Mouse (Mus musculus): ENCODE measurements at regions not wholly inside any gene's neighbourhood (a gene's known extent, or its start where the extent isn't known, plus 50 kb on each side); places are given as distances from the start of the nearest gene placed in this dataset.

GRCm38 (mm10) chr17:88260826-88261225, 179.7 kb upstream of the Foxn2 start:
- H3K36me3 ChIP-seq (ENCODE audit: control insufficient read depth), result no peaks in the 10 kb centered on the region
- peaks cover 12% of the 10 kb centered on the region for H3K4me1 ChIP-seq (ENCODE audit: control insufficient read depth)
- no peaks in the 10 kb centered on the region for H3K9me3 ChIP-seq (ENCODE audit: control insufficient read depth, low read length)
- peaks cover 12% of the 10 kb centered on the region for H3K27me3 ChIP-seq (ENCODE audit: control insufficient read depth)
- no peak for TF ChIP-seq TAL1 (IDR thresholded peaks at IDR 0.05; ENCODE audit: low read length)
- TF ChIP-seq GATA1 (IDR thresholded peaks at IDR 0.05; ENCODE audit: low read length), result no peak
- H3K4me3 ChIP-seq (replicated peaks), result no peak overlapping the region

DNA sequence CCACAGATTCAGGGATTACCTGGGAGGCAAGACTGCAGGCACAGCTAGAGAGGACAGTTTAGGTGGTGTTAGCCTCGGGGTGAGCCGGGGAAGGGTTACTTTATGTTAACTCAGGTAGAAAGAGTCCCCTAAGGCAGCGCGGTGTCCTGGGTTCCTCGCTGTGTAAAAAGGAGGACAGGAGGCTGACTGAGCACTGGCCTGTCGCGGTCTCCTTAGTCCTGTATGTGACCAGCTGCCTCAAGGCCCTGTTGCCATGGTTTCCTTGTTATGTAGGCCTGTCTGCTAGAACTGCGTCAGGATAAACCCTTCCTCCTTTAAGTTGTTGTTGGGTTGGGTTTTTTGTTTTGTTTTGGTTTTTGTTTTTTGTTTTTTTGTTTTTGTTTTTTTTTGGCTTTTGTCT, 179.0 kb upstream of the Foxn2 start:
- peaks cover 6% of the 10 kb centered on the region for H3K27me3 ChIP-seq (ENCODE audit: control insufficient read depth)
- no peak overlapping the region for H3K4me3 ChIP-seq (replicated peaks)
- H3K9me3 ChIP-seq (ENCODE audit: control insufficient read depth, low read length), result no peaks in the 10 kb centered on the region
- H3K36me3 ChIP-seq (ENCODE audit: control insufficient read depth), result no peaks in the 10 kb centered on the region
- peaks cover 7% of the 10 kb centered on the region for H3K4me1 ChIP-seq (ENCODE audit: control insufficient read depth)
- no peak for TF ChIP-seq TAL1 (IDR thresholded peaks at IDR 0.05; ENCODE audit: low read length)
- no peak for TF ChIP-seq GATA1 (IDR thresholded peaks at IDR 0.05; ENCODE audit: low read length)

DNA sequence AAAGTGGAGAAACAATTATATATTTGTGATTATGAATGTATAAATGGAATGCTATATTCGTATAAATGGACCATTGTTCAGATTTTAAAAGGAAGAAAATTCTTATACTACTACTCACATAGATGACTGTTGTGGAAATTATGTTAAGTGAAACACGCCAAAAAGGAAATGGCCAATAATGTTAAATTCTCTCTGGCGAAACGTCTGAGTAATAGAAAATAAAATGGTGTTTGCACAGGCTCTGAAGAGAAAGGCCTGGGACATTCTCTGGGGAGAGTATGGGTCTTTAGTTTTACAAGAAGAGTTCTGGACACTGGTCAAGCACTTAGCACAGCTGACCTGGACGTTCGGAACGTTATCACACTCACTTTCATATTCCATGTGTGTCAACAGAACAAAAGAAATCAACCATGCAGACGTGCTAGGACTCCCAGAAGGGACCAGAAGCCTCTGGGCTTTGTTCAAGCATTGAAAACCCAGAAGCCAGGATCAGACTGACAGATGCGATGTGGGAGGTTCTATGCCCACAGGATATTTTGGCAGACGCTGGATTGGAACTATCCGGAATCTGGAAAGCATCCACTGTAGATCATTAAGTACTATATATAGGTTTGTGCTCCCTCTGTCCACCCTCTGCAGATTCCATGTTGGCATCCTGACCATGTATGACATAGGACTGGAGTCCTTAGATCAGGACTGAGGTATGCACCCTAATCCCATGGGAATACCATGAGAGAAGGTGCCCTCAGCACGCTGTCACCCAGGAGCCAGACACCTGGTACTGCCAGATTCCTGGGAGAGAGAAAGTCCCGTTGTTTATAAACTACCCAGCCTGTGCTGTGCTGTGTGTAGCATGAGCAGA, 178.0 kb upstream of the Foxn2 start:
- Histone ChIP-seq H3K4me3 (replicated peaks) (no peak overlapping the region), H3K4me1 (ENCODE audit: control insufficient read depth) (peaks cover 5% of the 10 kb centered on the region), H3K36me3 (ENCODE audit: control insufficient read depth) (no peaks in the 10 kb centered on the region), H3K27me3 (ENCODE audit: control insufficient read depth) (no peaks in the 10 kb centered on the region), H3K9me3 (ENCODE audit: control insufficient read depth, low read length) (peaks cover 3% of the 10 kb centered on the region)
- no peak for TF ChIP-seq TAL1 (IDR thresholded peaks at IDR 0.05; ENCODE audit: low read length)
- no peak for TF ChIP-seq GATA1 (IDR thresholded peaks at IDR 0.05; ENCODE audit: low read length)

DNA sequence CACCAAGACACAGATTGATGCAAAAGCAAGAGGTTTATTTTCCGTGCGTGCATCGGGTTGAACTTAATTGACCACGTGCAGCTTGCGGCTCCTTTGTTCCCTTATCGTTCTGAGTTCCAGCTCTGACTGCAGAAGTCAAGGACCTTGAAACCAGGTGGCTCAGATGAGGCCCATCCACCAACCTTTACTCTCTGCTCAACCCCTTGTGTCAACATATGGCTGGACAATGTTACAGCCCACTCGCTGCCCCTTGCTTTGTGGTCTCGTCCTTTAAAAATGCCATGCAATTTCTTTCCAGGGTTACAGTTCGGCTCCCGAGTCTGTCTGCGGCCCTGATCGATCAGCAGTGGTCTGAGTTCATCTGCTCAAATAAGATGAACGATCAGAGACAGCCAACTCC, 175.2 kb upstream of the Foxn2 start:
- Histone ChIP-seq H3K9me3 (ENCODE audit: control insufficient read depth, low read length) (peaks cover 6% of the 10 kb centered on the region), H3K4me3 (replicated peaks) (no peak overlapping the region), H3K36me3 (ENCODE audit: control insufficient read depth) (no peaks in the 10 kb centered on the region), H3K4me1 (ENCODE audit: control insufficient read depth) (no peaks in the 10 kb centered on the region), H3K27me3 (ENCODE audit: control insufficient read depth) (no peaks in the 10 kb centered on the region)
- no peak for TF ChIP-seq TAL1 (IDR thresholded peaks at IDR 0.05; ENCODE audit: low read length)
- no peak for TF ChIP-seq GATA1 (IDR thresholded peaks at IDR 0.05; ENCODE audit: low read length)

- Histone ChIP-seq H3K4me1 (ENCODE audit: control insufficient read depth) (no peaks in the 10 kb centered on the region), H3K9me3 (ENCODE audit: control insufficient read depth, low read length) (peaks cover 10% of the 10 kb centered on the region), H3K27me3 (ENCODE audit: control insufficient read depth) (no peaks in the 10 kb centered on the region), H3K4me3 (replicated peaks) (no peak overlapping the region), H3K36me3 (ENCODE audit: control insufficient read depth) (no peaks in the 10 kb centered on the region)
- TF ChIP-seq GATA1 (IDR thresholded peaks at IDR 0.05; ENCODE audit: low read length) (no peak), TAL1 (IDR thresholded peaks at IDR 0.05; ENCODE audit: low read length) (no peak)
These were observed 172.3 kb upstream of the Foxn2 start for GRCm38 (mm10) chr17:88268216-88268615.

- Histone ChIP-seq H3K36me3 (ENCODE audit: control insufficient read depth) (no peaks in the 10 kb centered on the region), H3K4me3 (replicated peaks) (no peak overlapping the region), H3K27me3 (ENCODE audit: control insufficient read depth) (no peaks in the 10 kb centered on the region), H3K4me1 (ENCODE audit: control insufficient read depth) (no peaks in the 10 kb centered on the region), H3K9me3 (ENCODE audit: control insufficient read depth, low read length) (peaks cover 10% of the 10 kb centered on the region)
- TF ChIP-seq TAL1 (IDR thresholded peaks at IDR 0.05; ENCODE audit: low read length), result no peak
- TF ChIP-seq GATA1 (IDR thresholded peaks at IDR 0.05; ENCODE audit: low read length), result no peak
These were observed 171.7 kb upstream of the Foxn2 start for GRCm38 (mm10) chr17:88268802-88269201.

- no peaks in the 10 kb centered on the region for H3K36me3 ChIP-seq (ENCODE audit: control insufficient read depth)
- no peak overlapping the region for H3K4me3 ChIP-seq (replicated peaks)
- H3K9me3 ChIP-seq (ENCODE audit: control insufficient read depth, low read length), result peaks cover 10% of the 10 kb centered on the region
- no peaks in the 10 kb centered on the region for H3K27me3 ChIP-seq (ENCODE audit: control insufficient read depth)
- H3K4me1 ChIP-seq (ENCODE audit: control insufficient read depth), result no peaks in the 10 kb centered on the region
- no peak for TF ChIP-seq TAL1 (IDR thresholded peaks at IDR 0.05; ENCODE audit: low read length)
- no peak for TF ChIP-seq GATA1 (IDR thresholded peaks at IDR 0.05; ENCODE audit: low read length)
These were observed 169.6 kb upstream of the Foxn2 start for GRCm38 (mm10) chr17:88270896-88271295.

- Histone ChIP-seq H3K27me3 (ENCODE audit: control insufficient read depth) (no peaks in the 10 kb centered on the region), H3K9me3 (ENCODE audit: control insufficient read depth, low read length) (peaks cover 10% of the 10 kb centered on the region), H3K36me3 (ENCODE audit: control insufficient read depth) (no peaks in the 10 kb centered on the region), H3K4me3 (replicated peaks) (no peak overlapping the region), H3K4me1 (ENCODE audit: control insufficient read depth) (no peaks in the 10 kb centered on the region)
- TF ChIP-seq TAL1 (IDR thresholded peaks at IDR 0.05; ENCODE audit: low read length) (no peak), GATA1 (IDR thresholded peaks at IDR 0.05; ENCODE audit: low read length) (no peak)
These were observed 168.3 kb upstream of the Foxn2 start for GRCm38 (mm10) chr17:88272161-88272560.

- Histone ChIP-seq H3K4me3 (replicated peaks) (no peak overlapping the region), H3K36me3 (ENCODE audit: control insufficient read depth) (no peaks in the 10 kb centered on the region), H3K27me3 (ENCODE audit: control insufficient read depth) (no peaks in the 10 kb centered on the region), H3K9me3 (ENCODE audit: control insufficient read depth, low read length) (peaks cover 12% of the 10 kb centered on the region), H3K4me1 (ENCODE audit: control insufficient read depth) (no peaks in the 10 kb centered on the region)
- no peak for TF ChIP-seq TAL1 (IDR thresholded peaks at IDR 0.05; ENCODE audit: low read length)
- no peak for TF ChIP-seq GATA1 (IDR thresholded peaks at IDR 0.05; ENCODE audit: low read length)
These were observed 167.0 kb upstream of the Foxn2 start for GRCm38 (mm10) chr17:88273520-88273919.
